Mouse (Mus musculus) limb, embryonic 12.5 days (tissue): Measurements from ENCODE around the gene Tenm2. TPM values are rescaled to one million over a fixed set of nuclear protein-coding genes. Genes with fewer than 3 reads are reported as not detected.

Source experiments
- ATAC-seq: fragments of 200-750 bp; cut with Nextera tagmentation; 2 replicates; pipeline ENCODE4 v1.8.0; 2017; ENCODE audit warnings: low read depth, moderate TSS enrichment; ENCODE audit not compliant: insufficient number of reproducible peaks, insufficient read depth, low FRiP score, low TSS enrichment
- H3K27ac ChIP-seq: fragments of 300-500 bp; sonication (generic); 2 replicates; pipeline ENCODE4 v1.5.1; 2016; ENCODE audit warnings: mild to moderate bottlenecking, moderate library complexity
- H3K27me3 ChIP-seq: fragments of 300-500 bp; sonication (generic); 2 replicates; pipeline ENCODE4 v1.6.1; 2016; ENCODE audit warnings: mild to moderate bottlenecking, moderate library complexity
- H3K36me3 ChIP-seq: fragments of 300-500 bp; sonication (generic); 2 replicates; pipeline ENCODE4 v1.6.1; 2016; ENCODE audit warnings: mild to moderate bottlenecking, moderate library complexity
- H3K4me1 ChIP-seq: fragments of 300-500 bp; sonication (generic); replicated peaks from 2 replicates; pipeline ENCODE4 v1.6.1; 2016
- H3K4me2 ChIP-seq: fragments of 300-500 bp; sonication (generic); 2 replicates; pipeline ENCODE4 v1.6.1; 2016; ENCODE audit warnings: mild to moderate bottlenecking, moderate library complexity
- H3K4me3 ChIP-seq: fragments of 300-500 bp; sonication (generic); replicated peaks from 2 replicates; pipeline ENCODE4 v1.5.1; 2016; ENCODE audit warnings: mild to moderate bottlenecking
- H3K9ac ChIP-seq: fragments of 300-500 bp; sonication (generic); replicated peaks from 2 replicates; pipeline ENCODE4 v1.6.1; 2016; ENCODE audit warnings: mild to moderate bottlenecking, moderate library complexity
- H3K9me3 ChIP-seq: fragments of 300-500 bp; sonication (generic); 2 replicates; pipeline ENCODE4 v1.6.1; 2016; ENCODE audit warnings: mild to moderate bottlenecking, moderate library complexity
- WGBS: fragments of 180-500 bp; shearing (Covaris S2); methylation state at CpG from one replicate; pipeline ENCODE4 v1.1.7; 2016; 5-methylcytosine and 5-hydroxymethylcytosine counted together
- polyA plus RNA-seq: library from polyadenylated mRNA; unstranded; fragments of >200 nt; fragmentation: Nextera tagmentation; extraction: Ambion mirVana; gene quantifications from 2 replicates; pipeline ENCODE4 v1.2.1, GENCODE M21; 2016

Gene Tenm2
- polyA plus RNA-seq, 1 experiment from 2014 or later, result 0.94 TPM

- no peak overlapping the region for H3K9ac ChIP-seq
- H3K27ac ChIP-seq, result no peak overlapping the region
- H3K4me2 ChIP-seq, result 0 out of 2 replicates have a peak overlapping the region, but pooled peaks have one; percentile 13
- no peak for ATAC-seq
- no peaks in the 10 kb centered on the region for H3K27me3 ChIP-seq
- no peaks in the 10 kb centered on the region for H3K36me3 ChIP-seq
- WGBS, result 33% methylated on average over 8 of the region's 8 CpGs
- no peak overlapping the region for H3K4me3 ChIP-seq
- H3K9me3 ChIP-seq, result no peaks in the 10 kb centered on the region
- peaks cover 14% of the 10 kb centered on the region for H3K4me1 ChIP-seq
Measured at GRCm38 (mm10) chr11:36802208-36802631, 433.5 kb downstream of the Tenm2 start.

DNA sequence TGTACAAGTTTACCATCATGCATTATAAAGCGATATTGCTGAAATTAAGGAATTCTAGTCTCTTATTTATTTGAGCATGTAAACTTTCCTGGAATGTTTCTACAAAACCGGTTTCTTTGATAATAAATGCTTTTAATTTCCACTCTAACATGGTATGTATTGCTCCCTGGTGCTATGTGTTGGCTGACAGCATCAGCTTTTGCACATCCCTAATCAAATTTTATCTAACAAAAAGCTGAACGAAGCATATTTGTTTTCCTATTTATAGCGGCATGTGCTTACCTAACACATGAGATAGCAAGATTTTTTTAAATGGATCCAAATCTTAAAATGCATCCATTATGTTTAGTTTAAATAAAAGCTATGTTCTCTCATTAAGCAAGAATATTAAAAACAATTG, 434.1 kb downstream of the Tenm2 start:
- Histone ChIP-seq H3K36me3 (no peaks in the 10 kb centered on the region), H3K27ac (no peak overlapping the region), H3K9ac (no peak overlapping the region), H3K9me3 (no peaks in the 10 kb centered on the region), H3K4me3 (no peak overlapping the region), H3K4me1 (peaks cover 14% of the 10 kb centered on the region), H3K27me3 (no peaks in the 10 kb centered on the region), H3K4me2 (no peak overlapping the region)
- 80% methylated on average over 4 of the region's 4 CpGs for WGBS
- no peak for ATAC-seq

DNA sequence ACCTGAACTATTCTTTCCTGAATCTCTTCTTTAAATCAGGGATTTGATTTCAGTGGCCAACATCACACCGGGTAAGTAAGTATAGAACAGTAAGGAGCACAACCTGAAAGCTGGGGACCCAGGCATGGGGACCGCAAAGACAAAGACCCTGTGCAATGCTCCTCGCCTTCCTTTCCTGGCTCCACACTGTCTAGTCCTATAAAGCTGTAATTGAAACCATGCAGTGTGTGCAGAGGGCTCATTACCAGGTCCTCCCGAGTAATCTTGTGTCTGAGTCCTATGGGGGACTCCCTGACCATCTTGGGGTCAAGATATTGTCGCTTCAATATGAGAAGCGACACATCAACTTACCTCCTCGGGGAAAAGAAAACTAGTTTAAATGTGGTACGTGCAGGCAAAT, 436.4 kb downstream of the Tenm2 start:
- ATAC-seq, result 0 out of 2 replicates have a peak, but pooled peaks have one; percentile 68
- H3K27me3 ChIP-seq, result no peaks in the 10 kb centered on the region
- no peak overlapping the region for H3K27ac ChIP-seq
- 23% methylated on average over 8 of the region's 8 CpGs for WGBS
- H3K9me3 ChIP-seq, result no peaks in the 10 kb centered on the region
- no peak overlapping the region for H3K9ac ChIP-seq
- peaks cover 14% of the 10 kb centered on the region for H3K4me1 ChIP-seq
- H3K4me3 ChIP-seq, result no peak overlapping the region
- H3K36me3 ChIP-seq, result no peaks in the 10 kb centered on the region
- no peak overlapping the region for H3K4me2 ChIP-seq

DNA sequence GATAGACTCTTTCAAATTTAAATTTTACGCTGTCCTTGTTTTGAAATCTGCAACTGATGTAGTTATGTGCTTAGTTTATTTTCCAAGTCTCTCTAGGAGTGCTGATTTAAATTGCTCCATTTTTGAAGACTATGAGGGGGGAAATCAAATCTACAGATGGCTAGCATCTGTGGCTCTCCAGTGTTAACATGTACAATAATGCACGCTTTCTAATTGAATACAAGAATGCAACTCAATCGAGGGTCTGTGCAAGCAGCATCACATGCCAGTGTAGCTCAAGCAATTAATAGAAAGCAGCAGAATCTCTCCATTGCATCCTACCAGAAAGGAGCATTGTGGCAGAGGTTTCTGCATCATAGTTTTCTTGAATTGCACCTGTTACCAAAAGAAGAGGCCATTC, 477.8 kb downstream of the Tenm2 start:
- Histone ChIP-seq H3K27me3 (no peaks in the 10 kb centered on the region), H3K27ac (no peak overlapping the region), H3K9me3 (no peaks in the 10 kb centered on the region), H3K4me1 (no peaks in the 10 kb centered on the region), H3K36me3 (no peaks in the 10 kb centered on the region), H3K9ac (no peak overlapping the region), H3K4me2 (no peak overlapping the region), H3K4me3 (no peak overlapping the region)
- 78% methylated on average over 3 of the region's 3 CpGs for WGBS
- no peak for ATAC-seq

DNA sequence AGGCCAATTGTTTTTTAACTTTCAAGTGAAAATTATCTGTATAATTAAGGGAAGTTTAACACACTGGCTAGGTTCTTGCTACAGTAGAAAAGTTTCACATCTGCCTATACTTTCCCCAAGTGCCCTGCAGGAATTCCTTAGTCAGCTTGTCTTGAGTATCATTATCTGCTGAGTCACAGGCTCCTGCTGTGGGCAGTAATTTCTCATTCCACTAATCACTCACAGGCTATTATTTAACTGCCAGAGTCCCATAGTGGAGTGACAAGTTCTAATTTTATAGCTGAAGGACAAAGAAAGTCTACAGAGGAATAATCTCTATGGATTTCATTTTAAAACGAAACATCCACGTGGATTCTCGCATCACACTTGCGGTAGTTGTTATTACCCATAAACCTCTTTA, 489.5 kb downstream of the Tenm2 start:
- Histone ChIP-seq H3K9ac (no peak overlapping the region), H3K9me3 (no peaks in the 10 kb centered on the region), H3K4me2 (no peak overlapping the region), H3K27ac (no peak overlapping the region), H3K4me1 (no peaks in the 10 kb centered on the region), H3K27me3 (no peaks in the 10 kb centered on the region), H3K4me3 (no peak overlapping the region), H3K36me3 (no peaks in the 10 kb centered on the region)
- no peak for ATAC-seq
- 78% methylated on average over 4 of the region's 4 CpGs for WGBS

- WGBS, result 75% methylated on average over 3 of the region's 3 CpGs
- Histone ChIP-seq H3K27ac (no peak overlapping the region), H3K9ac (no peak overlapping the region), H3K4me2 (no peak overlapping the region), H3K4me3 (no peak overlapping the region), H3K9me3 (no peaks in the 10 kb centered on the region), H3K4me1 (no peaks in the 10 kb centered on the region), H3K36me3 (no peaks in the 10 kb centered on the region), H3K27me3 (no peaks in the 10 kb centered on the region)
- no peak for ATAC-seq
Measured at GRCm38 (mm10) chr11:36727800-36728199, 508.0 kb downstream of the Tenm2 start.

- no peak overlapping the region for H3K9ac ChIP-seq
- no peak overlapping the region for H3K4me3 ChIP-seq
- no peak for ATAC-seq
- no peak overlapping the region for H3K27ac ChIP-seq
- H3K36me3 ChIP-seq, result no peaks in the 10 kb centered on the region
- no peak overlapping the region for H3K4me2 ChIP-seq
- no peaks in the 10 kb centered on the region for H3K27me3 ChIP-seq
- peaks cover 3% of the 10 kb centered on the region; the same call in 1 of the 2 replicates for H3K4me1 ChIP-seq
- 79% methylated on average over 2 of the region's 2 CpGs for WGBS
- H3K9me3 ChIP-seq, result no peaks in the 10 kb centered on the region
Measured at GRCm38 (mm10) chr11:36702881-36703280, 532.9 kb downstream of the Tenm2 start.

- H3K4me2 ChIP-seq, result no peak overlapping the region
- no peak overlapping the region for H3K9ac ChIP-seq
- no peak overlapping the region for H3K27ac ChIP-seq
- no peak for ATAC-seq
- no peak overlapping the region for H3K4me3 ChIP-seq
- H3K9me3 ChIP-seq, result no peaks in the 10 kb centered on the region
- no peaks in the 10 kb centered on the region for H3K36me3 ChIP-seq
- 84% methylated on average over 3 of the region's 3 CpGs for WGBS
- H3K4me1 ChIP-seq, result peaks cover 3% of the 10 kb centered on the region; the same call in 1 of the 2 replicates
- H3K27me3 ChIP-seq, result no peaks in the 10 kb centered on the region
Measured at GRCm38 (mm10) chr11:36700951-36701350, 534.8 kb downstream of the Tenm2 start.

- Histone ChIP-seq H3K36me3 (no peaks in the 10 kb centered on the region), H3K4me2 (no peak overlapping the region), H3K4me3 (no peak overlapping the region), H3K27me3 (no peaks in the 10 kb centered on the region), H3K4me1 (0 out of 2 replicates have a peak, but pooled peaks cover 1% of the 10 kb centered on the region), H3K9me3 (no peaks in the 10 kb centered on the region), H3K9ac (no peak overlapping the region), H3K27ac (no peak overlapping the region)
- no peak for ATAC-seq
- WGBS, result 84% methylated on average over 6 of the region's 6 CpGs
Measured at GRCm38 (mm10) chr11:36700131-36700530, 535.6 kb downstream of the Tenm2 start.

GRCm38 (mm10) chr11:36698268-36698667, 537.5 kb downstream of the Tenm2 start:
- no peaks in the 10 kb centered on the region for H3K36me3 ChIP-seq
- no peak overlapping the region for H3K9ac ChIP-seq
- no peak overlapping the region for H3K27ac ChIP-seq
- H3K4me1 ChIP-seq, result 0 out of 2 replicates have a peak, but pooled peaks cover 6% of the 10 kb centered on the region
- no peak overlapping the region for H3K4me3 ChIP-seq
- H3K4me2 ChIP-seq, result no peak overlapping the region
- no peaks in the 10 kb centered on the region for H3K9me3 ChIP-seq
- WGBS, result 58% methylated on average over 7 of the region's 7 CpGs
- no peak for ATAC-seq
- H3K27me3 ChIP-seq, result no peaks in the 10 kb centered on the region

DNA sequence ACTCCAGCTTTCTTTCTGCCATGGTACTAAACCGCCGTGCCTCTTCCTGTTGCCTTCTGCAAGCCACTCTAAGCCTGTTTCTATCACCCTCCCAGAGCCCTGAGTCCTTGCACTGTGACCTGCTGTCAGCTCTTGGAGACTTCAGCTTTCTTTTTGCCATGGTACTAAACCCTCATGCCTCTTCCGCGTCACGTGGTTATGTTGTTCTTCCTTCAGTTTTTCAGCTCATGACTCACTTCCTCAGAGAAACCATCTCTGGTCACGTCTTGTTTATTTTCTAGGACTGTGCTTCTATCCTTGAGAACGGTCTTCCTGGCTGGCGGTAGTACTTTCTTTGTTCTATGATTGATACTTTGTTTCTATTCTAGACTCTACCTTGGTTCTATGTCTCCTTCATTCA, 537.9 kb downstream of the Tenm2 start:
- Histone ChIP-seq H3K36me3 (no peaks in the 10 kb centered on the region), H3K4me2 (no peak overlapping the region), H3K9me3 (no peaks in the 10 kb centered on the region), H3K4me3 (no peak overlapping the region), H3K27me3 (no peaks in the 10 kb centered on the region), H3K9ac (no peak overlapping the region), H3K4me1 (0 out of 2 replicates have a peak, but pooled peaks cover 6% of the 10 kb centered on the region), H3K27ac (no peak overlapping the region)
- 85% methylated on average over 8 of the region's 8 CpGs for WGBS
- ATAC-seq, result no peak

- H3K9ac ChIP-seq, result no peak overlapping the region
- no peak overlapping the region for H3K4me3 ChIP-seq
- no peaks in the 10 kb centered on the region for H3K27me3 ChIP-seq
- no peaks in the 10 kb centered on the region for H3K9me3 ChIP-seq
- 47% methylated on average over 10 of the region's 10 CpGs for WGBS
- no peak overlapping the region for H3K4me2 ChIP-seq
- no peak overlapping the region for H3K27ac ChIP-seq
- no peaks in the 10 kb centered on the region for H3K36me3 ChIP-seq
- no peak for ATAC-seq
- H3K4me1 ChIP-seq, result 0 out of 2 replicates have a peak, but pooled peaks cover 6% of the 10 kb centered on the region
Measured at GRCm38 (mm10) chr11:36697021-36697639, 538.6 kb downstream of the Tenm2 start.
